Mouse (Mus musculus) E14TG2a.4 (cell line): Measurements from ENCODE around the gene Tmem234.

Experiments
- CTCF ChIP-seq: conservative IDR thresholded peaks from 2 replicates; pipeline ENCODE4 v1.5.1; 2014; ENCODE audit warnings: low read length
- NANOG ChIP-seq: IDR thresholded peaks from 2 replicates; pipeline ENCODE4 v1.6.1; 2014; ENCODE audit warnings: borderline replicate concordance, low read length, mixed read lengths
- POU5F1 ChIP-seq: IDR thresholded peaks from 2 replicates; pipeline ENCODE4 v1.6.1; 2014; ENCODE audit warnings: low read length, borderline replicate concordance

- TF ChIP-seq CTCF (no peak), POU5F1 (no peak), NANOG (no peak)
These were observed 72.5 kb downstream of the Tmem234 start for GRCm38 (mm10) chr4:129672878-129673449.
